Mouse (Mus musculus) bone marrow macrophage, adult 2 months (primary cell): ENCODE measurements around the gene Grb2. TPM values are rescaled to one million over a fixed set of nuclear protein-coding genes. Genes with fewer than 3 reads are reported as not detected.
"Not testable (repeated sequence)": the region's sequence is repeated elsewhere in the genome, so short reads cannot be mapped to it uniquely, and the experiment has no call there.

Source experiments
- H3K27ac ChIP-seq: 2 replicates; pipeline ENCODE4 v1.5.1; 2012; ENCODE audit warnings: low read depth, low read length; ENCODE audit not compliant: insufficient read depth
- H3K4me1 ChIP-seq: 2 replicates; pipeline ENCODE4 v1.6.1; 2012; ENCODE audit warnings: low read length; ENCODE audit not compliant: control insufficient read depth, insufficient read depth
- H3K4me3 ChIP-seq: 2 replicates; pipeline ENCODE4 v1.5.1; 2012; ENCODE audit warnings: mild to moderate bottlenecking, low read length, moderate library complexity; ENCODE audit not compliant: insufficient read depth
- CTCF ChIP-seq: IDR thresholded peaks from 2 replicates; pipeline ENCODE4 v1.5.1; 2012; ENCODE audit warnings: low read depth, mild to moderate bottlenecking, low read length, moderate library complexity
- POLR2A ChIP-seq: IDR thresholded peaks from 2 replicates; pipeline ENCODE4 v1.6.1; 2012; ENCODE audit warnings: mild to moderate bottlenecking, low read depth, low read length, borderline replicate concordance
- polyA plus RNA-seq: library from polyadenylated mRNA; stranded (reverse); fragments of >200 nt; gene quantifications from 2 replicates; pipeline ENCODE4 v1.2.4, GENCODE M21; 2012; ENCODE audit not compliant: missing spikeins, insufficient read depth, insufficient read length

Grb2 gene
- polyA plus RNA-seq, 1 experiment = 251 TPM

GRCm38 (mm10) chr11:115653194-115653593 lies 55.2 kb downstream of the Grb2 start:
- H3K4me3 ChIP-seq = no peak overlapping the region
- no peak for TF ChIP-seq CTCF
- peaks cover 46% of the 10 kb centered on the region for H3K4me1 ChIP-seq
- peak overlapping the region; percentile 99 for H3K27ac ChIP-seq

- no peak overlapping the region for H3K4me3 ChIP-seq
- no peak for TF ChIP-seq POLR2A
- no peak for TF ChIP-seq CTCF
- H3K4me1 ChIP-seq = peaks cover 41% of the 10 kb centered on the region
- H3K27ac ChIP-seq = no peak overlapping the region
These were observed 56.7 kb downstream of the Grb2 start for GRCm38 (mm10) chr11:115651680-115652079.

- TF ChIP-seq CTCF (no peak), POLR2A (no peak)
- Histone ChIP-seq H3K4me3 (no peak overlapping the region), H3K4me1 (peaks cover 26% of the 10 kb centered on the region), H3K27ac (no peak overlapping the region)
These were observed 58.7 kb downstream of the Grb2 start for GRCm38 (mm10) chr11:115649706-115650105.

- no peak overlapping the region for H3K4me3 ChIP-seq
- H3K4me1 ChIP-seq = peaks cover 8% of the 10 kb centered on the region
- TF ChIP-seq POLR2A = no peak
- TF ChIP-seq CTCF = 0 out of 2 replicates have a peak, but pooled peaks have one; percentile 16
- no peak overlapping the region for H3K27ac ChIP-seq
These were observed 60.9 kb downstream of the Grb2 start for GRCm38 (mm10) chr11:115647459-115647858.

- TF ChIP-seq POLR2A (no peak), CTCF (no peak)
- Histone ChIP-seq H3K4me3 (no peak overlapping the region), H3K4me1 (peaks cover 8% of the 10 kb centered on the region), H3K27ac (no peak overlapping the region)
These were observed 62.0 kb downstream of the Grb2 start for GRCm38 (mm10) chr11:115646439-115646838.

- H3K27ac ChIP-seq, H3K4me3 ChIP-seq: not testable (repeated sequence)
- peaks cover 13% of the 10 kb centered on the region for H3K4me1 ChIP-seq
These were observed 62.9 kb downstream of the Grb2 start for GRCm38 (mm10) chr11:115645498-115645897.

- Histone ChIP-seq H3K4me3 (no peak overlapping the region), H3K27ac (no peak overlapping the region), H3K4me1 (peaks cover 25% of the 10 kb centered on the region)
- TF ChIP-seq CTCF = no peak
These were observed 64.1 kb downstream of the Grb2 start for GRCm38 (mm10) chr11:115644308-115644707.

GRCm38 (mm10) chr11:115643265-115643664 lies 65.1 kb downstream of the Grb2 start:
- peaks cover 32% of the 10 kb centered on the region for H3K4me1 ChIP-seq

GRCm38 (mm10) chr11:115642705-115643104 lies 65.7 kb downstream of the Grb2 start:
- TF ChIP-seq POLR2A = no peak
- H3K4me3 ChIP-seq = no peak overlapping the region
- H3K4me1 ChIP-seq = peaks cover 32% of the 10 kb centered on the region
- H3K27ac ChIP-seq = no peak overlapping the region

More at GRCm38 (mm10) chr11:115643265-115643664, 65.1 kb downstream of the Grb2 start:
- no peak for TF ChIP-seq CTCF
- no peak for TF ChIP-seq POLR2A
- Histone ChIP-seq H3K27ac (no peak overlapping the region), H3K4me3 (no peak overlapping the region)

- TF ChIP-seq CTCF = no peak
- TF ChIP-seq POLR2A = no peak
- H3K4me3 ChIP-seq = no peak overlapping the region
- H3K4me1 ChIP-seq = peaks cover 32% of the 10 kb centered on the region
- H3K27ac ChIP-seq = 0 out of 2 replicates have a peak overlapping the region, but pooled peaks have one; percentile 5
These were observed 66.7 kb downstream of the Grb2 start for GRCm38 (mm10) chr11:115641664-115642036.

GRCm38 (mm10) chr11:115640978-115641663 lies 67.3 kb downstream of the Grb2 start:
- Histone ChIP-seq H3K27ac (peak overlapping the region; percentile 5; the same call in 1 of the 2 replicates), H3K4me1 (peaks cover 32% of the 10 kb centered on the region), H3K4me3 (no peak overlapping the region)
- TF ChIP-seq POLR2A = no peak
- no peak for TF ChIP-seq CTCF
